Mouse (Mus musculus) limb, embryonic 12.5 days (tissue): Measurements from ENCODE around the gene Tatdn2. TPM values are rescaled to one million over a fixed set of nuclear protein-coding genes. Genes with fewer than 3 reads are reported as not detected.

Experiments
- ATAC-seq: fragments of 200-750 bp; cut with Nextera tagmentation; 2 replicates; pipeline ENCODE4 v1.8.0; 2017; ENCODE audit warnings: low read depth, moderate TSS enrichment; ENCODE audit not compliant: insufficient number of reproducible peaks, insufficient read depth, low FRiP score, low TSS enrichment
- H3K27ac ChIP-seq: fragments of 300-500 bp; sonication (generic); 2 replicates; pipeline ENCODE4 v1.5.1; 2016; ENCODE audit warnings: mild to moderate bottlenecking, moderate library complexity
- H3K27me3 ChIP-seq: fragments of 300-500 bp; sonication (generic); 2 replicates; pipeline ENCODE4 v1.6.1; 2016; ENCODE audit warnings: mild to moderate bottlenecking, moderate library complexity
- H3K36me3 ChIP-seq: fragments of 300-500 bp; sonication (generic); 2 replicates; pipeline ENCODE4 v1.6.1; 2016; ENCODE audit warnings: mild to moderate bottlenecking, moderate library complexity
- H3K4me1 ChIP-seq: fragments of 300-500 bp; sonication (generic); replicated peaks from 2 replicates; pipeline ENCODE4 v1.6.1; 2016
- H3K4me2 ChIP-seq: fragments of 300-500 bp; sonication (generic); 2 replicates; pipeline ENCODE4 v1.6.1; 2016; ENCODE audit warnings: mild to moderate bottlenecking, moderate library complexity
- H3K4me3 ChIP-seq: fragments of 300-500 bp; sonication (generic); replicated peaks from 2 replicates; pipeline ENCODE4 v1.5.1; 2016; ENCODE audit warnings: mild to moderate bottlenecking
- H3K9ac ChIP-seq: fragments of 300-500 bp; sonication (generic); replicated peaks from 2 replicates; pipeline ENCODE4 v1.6.1; 2016; ENCODE audit warnings: mild to moderate bottlenecking, moderate library complexity
- H3K9me3 ChIP-seq: fragments of 300-500 bp; sonication (generic); 2 replicates; pipeline ENCODE4 v1.6.1; 2016; ENCODE audit warnings: mild to moderate bottlenecking, moderate library complexity
- WGBS: fragments of 180-500 bp; shearing (Covaris S2); methylation state at CpG from one replicate; pipeline ENCODE4 v1.1.7; 2016; 5-methylcytosine and 5-hydroxymethylcytosine counted together
- polyA plus RNA-seq: library from polyadenylated mRNA; unstranded; fragments of >200 nt; fragmentation: Nextera tagmentation; extraction: Ambion mirVana; gene quantifications from 2 replicates; pipeline ENCODE4 v1.2.1, GENCODE M21; 2016

The Tatdn2 gene
- polyA plus RNA-seq: 0.83 and 1.1 TPM in 2 replicates

- Histone ChIP-seq H3K27ac (peak within 1 kb of the TSS; percentile 87), H3K4me3 (peak within 1 kb of the TSS; percentile 87), H3K9ac (peak within 1 kb of the TSS; percentile 82), H3K4me2 (peak within 1 kb of the TSS; percentile 98), H3K27me3 (no peaks in the 10 kb centered on the region), H3K36me3 (peaks cover 23% of the 10 kb centered on the region), H3K9me3 (no peaks in the 10 kb centered on the region), H3K4me1 (peaks cover 22% of the 10 kb centered on the region)
- under 1% methylated on average over 52 of the region's 58 CpGs for WGBS
- ATAC-seq: peak; percentile 99
Observed at GRCm38 (mm10) chr6:113696582-113697221, at the start of gene Tatdn2. Gene Tatdn2 (plus strand): TSS chr6:113697050.

GRCm38 (mm10) chr6:113649346-113650196 is 47.3 kb upstream of the Tatdn2 start:
- no peak overlapping the region for H3K4me3 ChIP-seq
- H3K9me3 ChIP-seq: no peaks in the 10 kb centered on the region
- ATAC-seq: no peak
- H3K4me1 ChIP-seq: no peaks in the 10 kb centered on the region
- no peak overlapping the region for H3K4me2 ChIP-seq
- no peaks in the 10 kb centered on the region for H3K27me3 ChIP-seq
- no peak overlapping the region for H3K9ac ChIP-seq
- H3K36me3 ChIP-seq: no peaks in the 10 kb centered on the region
- WGBS: 84% methylated on average over 7 of the region's 7 CpGs
- no peak overlapping the region for H3K27ac ChIP-seq

GRCm38 (mm10) chr6:113650197-113650640 is 46.6 kb upstream of the Tatdn2 start:
- H3K36me3 ChIP-seq: no peaks in the 10 kb centered on the region
- no peaks in the 10 kb centered on the region for H3K27me3 ChIP-seq
- ATAC-seq: no peak
- H3K4me3 ChIP-seq: no peak overlapping the region
- WGBS: 72% methylated on average over 4 of the region's 4 CpGs
- H3K4me1 ChIP-seq: no peaks in the 10 kb centered on the region
- no peak overlapping the region for H3K27ac ChIP-seq
- H3K9me3 ChIP-seq: no peaks in the 10 kb centered on the region
- no peak overlapping the region for H3K9ac ChIP-seq
- no peak overlapping the region for H3K4me2 ChIP-seq

- Histone ChIP-seq H3K4me3 (no peak overlapping the region), H3K4me1 (no peaks in the 10 kb centered on the region), H3K27me3 (no peaks in the 10 kb centered on the region), H3K36me3 (no peaks in the 10 kb centered on the region), H3K4me2 (no peak overlapping the region), H3K27ac (no peak overlapping the region), H3K9ac (no peak overlapping the region), H3K9me3 (no peaks in the 10 kb centered on the region)
- no peak for ATAC-seq
- 63% methylated on average over 3 of the region's 3 CpGs for WGBS
Observed at GRCm38 (mm10) chr6:113651626-113652025, 45.2 kb upstream of the Tatdn2 start.

- ATAC-seq: no peak
- H3K4me1 ChIP-seq: no peaks in the 10 kb centered on the region
- no peak overlapping the region for H3K27ac ChIP-seq
- no peaks in the 10 kb centered on the region for H3K27me3 ChIP-seq
- no peaks in the 10 kb centered on the region for H3K36me3 ChIP-seq
- H3K4me2 ChIP-seq: no peak overlapping the region
- no peaks in the 10 kb centered on the region for H3K9me3 ChIP-seq
- no peak overlapping the region for H3K9ac ChIP-seq
- H3K4me3 ChIP-seq: no peak overlapping the region
- WGBS: 88% methylated on average over 7 of the region's 7 CpGs
Observed at GRCm38 (mm10) chr6:113653551-113653950, 43.3 kb upstream of the Tatdn2 start.

GRCm38 (mm10) chr6:113654102-113654501 is 42.7 kb upstream of the Tatdn2 start:
- ATAC-seq: no peak
- no peak overlapping the region for H3K4me2 ChIP-seq

GRCm38 (mm10) chr6:113654753-113655397 is 42.0 kb upstream of the Tatdn2 start:
- Histone ChIP-seq H3K27ac (no peak overlapping the region), H3K4me2 (no peak overlapping the region), H3K4me1 (no peaks in the 10 kb centered on the region), H3K36me3 (no peaks in the 10 kb centered on the region), H3K9ac (no peak overlapping the region), H3K4me3 (no peak overlapping the region), H3K27me3 (no peaks in the 10 kb centered on the region), H3K9me3 (no peaks in the 10 kb centered on the region)
- ATAC-seq: no peak
- 52% methylated on average over 16 of the region's 16 CpGs for WGBS

More at GRCm38 (mm10) chr6:113654102-113654501, 42.7 kb upstream of the Tatdn2 start:
- Histone ChIP-seq H3K9me3 (no peaks in the 10 kb centered on the region), H3K4me1 (no peaks in the 10 kb centered on the region), H3K36me3 (no peaks in the 10 kb centered on the region), H3K27ac (no peak overlapping the region), H3K9ac (no peak overlapping the region), H3K27me3 (no peaks in the 10 kb centered on the region), H3K4me3 (no peak overlapping the region)
- WGBS: 90% methylated on average over 8 of the region's 8 CpGs

GRCm38 (mm10) chr6:113655475-113655874 is 41.4 kb upstream of the Tatdn2 start:
- 89% methylated on average over 3 of the region's 3 CpGs for WGBS
- no peak for ATAC-seq
- no peak overlapping the region for H3K4me2 ChIP-seq

GRCm38 (mm10) chr6:113656847-113657246 is 40.0 kb upstream of the Tatdn2 start:
- no peak overlapping the region for H3K9ac ChIP-seq
- H3K4me3 ChIP-seq: no peak overlapping the region
- peaks cover 11% of the 10 kb centered on the region for H3K4me1 ChIP-seq
- ATAC-seq: no peak
- no peaks in the 10 kb centered on the region for H3K36me3 ChIP-seq
- 90% methylated on average over 6 of the region's 6 CpGs for WGBS
- no peaks in the 10 kb centered on the region for H3K9me3 ChIP-seq
- no peak overlapping the region for H3K27ac ChIP-seq
- no peak overlapping the region for H3K4me2 ChIP-seq
- no peaks in the 10 kb centered on the region for H3K27me3 ChIP-seq

More at GRCm38 (mm10) chr6:113655475-113655874, 41.4 kb upstream of the Tatdn2 start:
- H3K9ac ChIP-seq: no peak overlapping the region
- H3K36me3 ChIP-seq: no peaks in the 10 kb centered on the region
- H3K27me3 ChIP-seq: no peaks in the 10 kb centered on the region
- no peaks in the 10 kb centered on the region for H3K4me1 ChIP-seq
- no peaks in the 10 kb centered on the region for H3K9me3 ChIP-seq
- H3K27ac ChIP-seq: no peak overlapping the region
- no peak overlapping the region for H3K4me3 ChIP-seq

- WGBS: 80% methylated on average over 3 of the region's 3 CpGs
- Histone ChIP-seq H3K4me3 (no peak overlapping the region), H3K4me1 (peaks cover 11% of the 10 kb centered on the region), H3K27me3 (no peaks in the 10 kb centered on the region), H3K27ac (no peak overlapping the region), H3K36me3 (no peaks in the 10 kb centered on the region), H3K9ac (no peak overlapping the region), H3K9me3 (no peaks in the 10 kb centered on the region), H3K4me2 (no peak overlapping the region)
- ATAC-seq: no peak
Observed at GRCm38 (mm10) chr6:113658226-113658625, 38.6 kb upstream of the Tatdn2 start.
